Mouse (Mus musculus): Measurements from ENCODE around the gene Tmem123. TPM values are rescaled to one million over a fixed set of nuclear protein-coding genes. Genes with fewer than 3 reads are reported as not detected.

Tmem123 gene
- polyA plus RNA-seq, 1 experiment from 2014 or later, result 139 TPM

DNA sequence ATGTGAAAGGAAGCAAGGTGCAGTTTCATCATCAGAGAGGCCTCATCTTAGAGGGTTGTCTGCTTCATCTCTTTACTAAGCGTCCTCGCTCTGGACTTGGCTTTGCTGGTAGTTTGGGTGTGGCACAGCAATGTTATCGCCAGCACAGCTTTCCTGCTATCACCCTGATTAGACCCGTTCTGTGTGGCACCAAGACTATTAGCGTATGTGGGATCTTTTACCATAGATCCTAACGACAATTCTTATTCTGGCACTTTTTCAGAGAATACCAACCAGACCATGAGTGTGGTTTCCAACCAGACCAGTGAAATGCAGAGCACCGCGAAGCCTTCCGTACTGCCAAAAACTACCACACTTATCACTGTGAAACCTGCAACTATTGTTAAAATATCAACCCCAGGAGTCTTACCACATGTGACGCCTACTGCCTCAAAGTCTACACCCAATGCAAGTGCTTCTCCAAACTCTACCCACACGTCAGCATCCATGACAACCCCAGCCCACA is 26.8 kb downstream of the Tmem123 start:
- Histone ChIP-seq H3K27me3 (ENCODE audit: control insufficient read depth, insufficient read depth, low read length) (no peaks in the 10 kb centered on the region), H3K27ac (ENCODE audit: low read length) (no peak overlapping the region), H3K9ac (ENCODE audit: low read length) (no peak overlapping the region), H3K4me1 (ENCODE audit: control insufficient read depth, insufficient read depth, low read length) (peaks cover 6% of the 10 kb centered on the region), H3K4me2 (ENCODE audit: low read depth, low read length) (no peak overlapping the region), H3K4me3 (replicated peaks; ENCODE audit: low read length) (no peak overlapping the region), H3K9me3 (replicated peaks; ENCODE audit: control insufficient read depth, low read length) (no peaks in the 10 kb centered on the region), H3K36me3 (ENCODE audit: control insufficient read depth, insufficient read depth, low read length) (peaks cover 18% of the 10 kb centered on the region)
- ATAC-seq (ENCODE audit: insufficient read depth, low FRiP score), result no peak
- 83% methylated on average over 11 of the region's 11 CpGs for WGBS

DNA sequence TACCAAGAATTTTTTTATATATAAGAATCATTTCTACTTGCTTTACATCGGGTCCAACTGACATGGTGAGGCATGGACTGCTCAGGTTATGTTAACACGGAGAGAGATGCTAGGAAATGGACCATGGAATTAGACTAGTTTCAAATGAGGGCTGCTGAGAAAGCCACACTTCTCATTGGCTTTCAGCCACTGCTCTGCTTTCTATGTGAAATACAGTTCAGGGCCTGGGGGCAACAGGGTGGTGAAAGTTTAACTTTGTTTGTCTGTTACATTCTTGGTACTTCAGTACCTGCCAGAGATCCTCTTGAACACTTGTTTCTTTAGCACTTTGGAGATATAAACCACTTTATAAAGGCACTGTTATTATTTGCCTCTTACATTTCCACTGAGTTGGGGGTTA is 29.7 kb downstream of the Tmem123 start:
- Histone ChIP-seq H3K27ac (ENCODE audit: low read length) (no peak overlapping the region), H3K36me3 (ENCODE audit: control insufficient read depth, insufficient read depth, low read length) (peaks cover 12% of the 10 kb centered on the region; the same call in 1 of the 2 replicates), H3K4me2 (ENCODE audit: low read depth, low read length) (no peak overlapping the region), H3K9me3 (replicated peaks; ENCODE audit: control insufficient read depth, low read length) (no peaks in the 10 kb centered on the region), H3K4me1 (ENCODE audit: control insufficient read depth, insufficient read depth, low read length) (peaks cover 6% of the 10 kb centered on the region), H3K9ac (ENCODE audit: low read length) (no peak overlapping the region), H3K27me3 (ENCODE audit: control insufficient read depth, insufficient read depth, low read length) (no peaks in the 10 kb centered on the region), H3K4me3 (replicated peaks; ENCODE audit: low read length) (no peak overlapping the region)
- WGBS, result 81% methylated on average over 2 of the region's 2 CpGs
- no peak for ATAC-seq (ENCODE audit: insufficient read depth, low FRiP score)

DNA sequence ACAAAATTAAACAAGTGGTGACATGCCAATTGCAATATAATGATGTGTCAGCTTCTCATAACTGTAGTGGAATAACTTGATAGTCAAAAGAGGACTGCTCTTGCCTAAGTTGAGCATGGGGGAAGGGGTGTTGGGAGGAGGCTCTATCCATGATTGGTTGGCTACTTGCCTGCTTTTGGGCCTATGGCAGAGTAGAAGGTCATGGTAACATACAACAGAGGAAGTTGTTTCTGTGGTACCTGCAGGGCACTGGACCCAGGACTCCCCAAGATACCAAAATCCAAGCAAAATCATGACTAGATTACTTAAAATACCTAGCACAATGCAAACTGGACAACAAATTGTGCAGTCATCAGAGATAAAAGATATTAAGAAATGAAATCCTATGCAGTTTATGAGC is 31.7 kb downstream of the Tmem123 start:
- no peak for ATAC-seq (ENCODE audit: insufficient read depth, low FRiP score)
- H3K9ac ChIP-seq (ENCODE audit: low read length), result no peak overlapping the region
- no peak overlapping the region for H3K27ac ChIP-seq (ENCODE audit: low read length)
- H3K4me3 ChIP-seq (replicated peaks; ENCODE audit: low read length), result no peak overlapping the region
- no peaks in the 10 kb centered on the region for H3K4me1 ChIP-seq (ENCODE audit: control insufficient read depth, insufficient read depth, low read length)
- H3K27me3 ChIP-seq (ENCODE audit: control insufficient read depth, insufficient read depth, low read length), result no peaks in the 10 kb centered on the region
- no peak overlapping the region for H3K4me2 ChIP-seq (ENCODE audit: low read depth, low read length)
- H3K36me3 ChIP-seq (ENCODE audit: control insufficient read depth, insufficient read depth, low read length), result peaks cover 12% of the 10 kb centered on the region; the same call in 1 of the 2 replicates
- no peaks in the 10 kb centered on the region for H3K9me3 ChIP-seq (replicated peaks; ENCODE audit: control insufficient read depth, low read length)

DNA sequence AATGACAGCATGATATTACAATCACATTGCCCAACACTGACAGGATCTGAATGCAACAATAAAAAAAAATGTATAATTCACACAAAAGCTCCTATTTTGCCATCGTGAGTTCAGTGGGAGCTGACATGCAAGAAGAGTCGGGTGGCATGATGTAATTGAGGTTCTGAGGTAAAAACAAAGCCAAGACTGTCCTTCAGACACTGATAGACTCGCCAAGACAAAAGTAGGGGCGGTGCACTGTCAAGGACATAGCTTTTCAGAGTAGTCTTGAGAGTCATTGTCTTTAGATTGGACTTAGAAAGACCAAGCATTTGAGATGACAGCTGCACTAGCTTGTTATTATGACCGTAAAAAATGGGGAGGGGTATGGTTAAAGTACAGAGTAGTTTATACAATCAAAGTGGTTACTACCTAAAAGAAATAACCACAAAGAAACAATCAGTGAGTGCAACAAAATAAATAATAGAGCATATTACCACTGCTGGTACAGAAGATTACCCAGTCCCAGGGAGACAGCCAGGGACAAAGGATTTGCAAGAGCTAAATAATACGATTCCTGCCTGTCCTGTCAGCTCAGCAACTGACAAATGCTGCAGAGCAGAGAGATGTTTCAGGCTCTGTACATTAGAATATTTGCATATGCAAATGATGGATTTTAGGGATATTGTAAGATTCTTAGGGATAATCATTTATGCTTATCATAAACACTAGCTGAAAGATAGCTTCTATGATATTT is 32.5 kb downstream of the Tmem123 start:
- Histone ChIP-seq H3K36me3 (ENCODE audit: control insufficient read depth, insufficient read depth, low read length) (peaks cover 12% of the 10 kb centered on the region; the same call in 1 of the 2 replicates), H3K4me2 (ENCODE audit: low read depth, low read length) (no peak overlapping the region), H3K27me3 (ENCODE audit: control insufficient read depth, insufficient read depth, low read length) (no peaks in the 10 kb centered on the region), H3K27ac (ENCODE audit: low read length) (no peak overlapping the region), H3K9me3 (replicated peaks; ENCODE audit: control insufficient read depth, low read length) (no peaks in the 10 kb centered on the region), H3K4me1 (ENCODE audit: control insufficient read depth, insufficient read depth, low read length) (no peaks in the 10 kb centered on the region), H3K9ac (ENCODE audit: low read length) (no peak overlapping the region), H3K4me3 (replicated peaks; ENCODE audit: low read length) (no peak overlapping the region)
- no peak for ATAC-seq (ENCODE audit: insufficient read depth, low FRiP score)
- WGBS, result 71% methylated on average over 6 of the region's 6 CpGs

DNA sequence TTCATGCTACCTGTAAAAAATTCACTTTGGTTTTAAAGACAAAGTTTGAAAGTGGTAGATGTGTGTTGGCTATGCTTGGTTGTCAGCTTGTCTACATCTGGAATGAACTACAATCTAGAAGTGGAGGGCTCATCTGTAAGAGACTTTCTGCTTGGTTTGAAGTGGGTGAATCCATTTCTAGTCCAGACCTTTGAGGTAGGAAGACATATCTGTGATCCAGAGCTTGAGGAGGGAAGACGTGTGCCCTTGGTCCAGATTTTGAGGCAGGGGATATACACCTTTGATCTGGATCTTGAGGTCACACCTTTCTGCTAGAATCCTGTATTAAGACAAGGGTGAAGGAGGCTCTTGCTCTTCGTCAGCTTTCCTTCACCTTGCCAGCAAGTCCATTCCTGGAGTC is 33.7 kb downstream of the Tmem123 start:
- peaks cover 9% of the 10 kb centered on the region; the same call in 1 of the 2 replicates for H3K36me3 ChIP-seq (ENCODE audit: control insufficient read depth, insufficient read depth, low read length)
- no peaks in the 10 kb centered on the region for H3K9me3 ChIP-seq (replicated peaks; ENCODE audit: control insufficient read depth, low read length)
- H3K4me3 ChIP-seq (replicated peaks; ENCODE audit: low read length), result no peak overlapping the region
- H3K27me3 ChIP-seq (ENCODE audit: control insufficient read depth, insufficient read depth, low read length), result no peaks in the 10 kb centered on the region
- WGBS, result 85% methylated on average over 2 of the region's 2 CpGs
- no peak overlapping the region for H3K9ac ChIP-seq (ENCODE audit: low read length)
- no peak overlapping the region for H3K27ac ChIP-seq (ENCODE audit: low read length)
- no peak overlapping the region for H3K4me2 ChIP-seq (ENCODE audit: low read depth, low read length)
- H3K4me1 ChIP-seq (ENCODE audit: control insufficient read depth, insufficient read depth, low read length), result no peaks in the 10 kb centered on the region
- ATAC-seq (ENCODE audit: insufficient read depth, low FRiP score), result no peak

DNA sequence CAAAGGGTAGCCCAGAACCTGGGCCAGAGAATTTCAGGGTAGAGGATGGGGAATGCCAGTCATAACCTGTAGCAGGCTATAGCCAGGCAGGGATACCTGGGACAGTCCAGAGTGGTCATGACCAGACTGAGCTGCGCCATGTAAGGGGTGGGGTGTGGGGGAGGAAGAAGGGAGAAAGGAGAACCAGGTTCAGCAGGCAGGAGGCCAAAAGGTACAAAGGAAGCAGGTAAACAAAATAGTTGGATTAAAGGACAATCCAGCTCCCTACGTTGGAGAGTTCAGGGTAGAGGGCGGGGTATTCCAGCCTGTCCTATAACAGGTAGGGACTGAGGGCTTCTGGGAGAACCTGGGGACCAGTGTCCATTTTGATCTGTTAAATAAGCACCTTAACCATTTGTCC is 34.7 kb downstream of the Tmem123 start:
- ATAC-seq (ENCODE audit: insufficient read depth, low FRiP score), result no peak; the same call in 1 of the 2 replicates
- H3K9ac ChIP-seq (ENCODE audit: low read length), result no peak overlapping the region
- no peak overlapping the region for H3K4me3 ChIP-seq (replicated peaks; ENCODE audit: low read length)
- H3K27me3 ChIP-seq (ENCODE audit: control insufficient read depth, insufficient read depth, low read length), result no peaks in the 10 kb centered on the region
- no peak overlapping the region for H3K4me2 ChIP-seq (ENCODE audit: low read depth, low read length)
- H3K4me1 ChIP-seq (ENCODE audit: control insufficient read depth, insufficient read depth, low read length), result no peaks in the 10 kb centered on the region
- H3K9me3 ChIP-seq (replicated peaks; ENCODE audit: control insufficient read depth, low read length), result no peaks in the 10 kb centered on the region
- H3K36me3 ChIP-seq (ENCODE audit: control insufficient read depth, insufficient read depth, low read length), result peaks cover 5% of the 10 kb centered on the region; the same call in 1 of the 2 replicates
- 79% methylated on average over 3 of the region's 3 CpGs for WGBS
- no peak overlapping the region for H3K27ac ChIP-seq (ENCODE audit: low read length)

DNA sequence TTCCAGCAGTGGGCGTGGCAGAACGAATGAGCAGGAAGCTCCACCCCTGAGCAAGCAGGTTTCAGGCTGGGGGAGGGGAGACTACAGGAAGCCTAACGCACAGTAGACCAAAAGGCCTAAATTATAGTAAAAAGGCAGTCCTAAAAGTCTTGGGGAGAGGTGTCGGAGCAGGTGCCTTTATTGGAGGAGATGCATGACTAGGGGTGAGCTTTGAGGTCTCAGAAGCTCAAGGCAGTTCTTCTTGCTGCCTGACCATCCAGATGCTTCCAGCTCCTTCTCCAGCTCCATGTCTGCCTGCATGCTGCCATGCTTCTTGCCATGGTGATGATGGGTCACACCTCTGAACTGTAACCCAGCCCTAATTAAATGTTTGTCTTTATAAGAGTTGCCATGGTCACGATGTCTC is 41.3 kb downstream of the Tmem123 start:
- H3K27ac ChIP-seq (ENCODE audit: low read length), result no peak overlapping the region
- 69% methylated on average over 3 of the region's 5 CpGs for WGBS
- H3K4me3 ChIP-seq (replicated peaks; ENCODE audit: low read length), result no peak overlapping the region
- no peaks in the 10 kb centered on the region for H3K27me3 ChIP-seq (ENCODE audit: control insufficient read depth, insufficient read depth, low read length)
- no peak for ATAC-seq (ENCODE audit: insufficient read depth, low FRiP score)
- no peak overlapping the region for H3K9ac ChIP-seq (ENCODE audit: low read length)
- no peak overlapping the region for H3K4me2 ChIP-seq (ENCODE audit: low read depth, low read length)
- H3K4me1 ChIP-seq (ENCODE audit: control insufficient read depth, insufficient read depth, low read length), result no peaks in the 10 kb centered on the region
- H3K9me3 ChIP-seq (replicated peaks; ENCODE audit: control insufficient read depth, low read length), result no peaks in the 10 kb centered on the region
- H3K36me3 ChIP-seq (ENCODE audit: control insufficient read depth, insufficient read depth, low read length), result no peaks in the 10 kb centered on the region

DNA sequence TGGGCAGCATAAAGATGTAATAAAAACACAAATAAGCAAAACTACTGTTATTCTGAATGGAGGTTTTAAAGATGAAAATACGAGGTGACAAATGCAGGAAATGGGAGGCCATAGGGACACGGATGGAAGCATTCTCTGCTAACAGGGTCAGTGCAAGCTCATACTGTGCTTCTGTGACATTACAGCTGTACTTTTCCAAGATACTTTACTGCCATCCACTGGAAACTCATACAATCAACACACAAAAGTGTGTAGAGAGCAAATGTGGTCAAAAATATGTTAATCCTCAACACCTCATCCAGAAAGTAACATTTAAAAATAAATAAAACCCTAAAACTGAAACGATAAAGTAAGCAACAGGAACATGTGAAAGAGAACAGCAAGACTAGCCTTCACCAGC is 58.9 kb downstream of the Tmem123 start:
- Histone ChIP-seq H3K27ac (ENCODE audit: low read length) (no peak overlapping the region), H3K36me3 (ENCODE audit: control insufficient read depth, insufficient read depth, low read length) (peaks cover 28% of the 10 kb centered on the region), H3K27me3 (ENCODE audit: control insufficient read depth, insufficient read depth, low read length) (no peaks in the 10 kb centered on the region), H3K9me3 (replicated peaks; ENCODE audit: control insufficient read depth, low read length) (no peaks in the 10 kb centered on the region), H3K9ac (ENCODE audit: low read length) (no peak overlapping the region), H3K4me3 (replicated peaks; ENCODE audit: low read length) (no peak overlapping the region), H3K4me2 (ENCODE audit: low read depth, low read length) (no peak overlapping the region), H3K4me1 (ENCODE audit: control insufficient read depth, insufficient read depth, low read length) (no peaks in the 10 kb centered on the region)
- no peak for ATAC-seq (ENCODE audit: insufficient read depth, low FRiP score)
- 78% methylated on average over 3 of the region's 3 CpGs for WGBS

DNA sequence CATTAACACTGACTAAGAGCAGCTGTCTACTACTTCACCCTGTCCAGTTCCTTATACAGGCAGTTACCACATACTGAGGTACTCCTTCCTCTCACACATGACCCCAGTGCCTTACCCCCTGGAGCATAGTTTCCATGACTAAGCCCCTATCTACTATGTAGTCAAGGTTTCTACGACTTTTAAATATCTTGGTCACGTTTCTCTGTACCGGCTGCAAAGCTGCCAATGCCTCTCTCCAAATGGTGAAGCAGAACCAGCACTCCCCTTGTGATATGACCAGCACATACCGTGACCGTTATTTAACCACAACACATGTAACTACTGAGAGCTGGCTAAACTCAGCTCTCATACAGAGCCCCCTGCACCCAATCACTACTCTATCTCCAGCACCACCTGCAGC is 61.1 kb downstream of the Tmem123 start:
- Histone ChIP-seq H3K9ac (ENCODE audit: low read length) (no peak overlapping the region), H3K27ac (ENCODE audit: low read length) (no peak overlapping the region), H3K4me2 (ENCODE audit: low read depth, low read length) (no peak overlapping the region), H3K27me3 (ENCODE audit: control insufficient read depth, insufficient read depth, low read length) (no peaks in the 10 kb centered on the region), H3K4me3 (replicated peaks; ENCODE audit: low read length) (no peak overlapping the region), H3K4me1 (ENCODE audit: control insufficient read depth, insufficient read depth, low read length) (peaks cover 3% of the 10 kb centered on the region; the same call in 1 of the 2 replicates), H3K9me3 (replicated peaks; ENCODE audit: control insufficient read depth, low read length) (no peaks in the 10 kb centered on the region), H3K36me3 (ENCODE audit: control insufficient read depth, insufficient read depth, low read length) (peaks cover 13% of the 10 kb centered on the region)
- 89% methylated on average over 5 of the region's 5 CpGs for WGBS
- no peak for ATAC-seq (ENCODE audit: insufficient read depth, low FRiP score)

Data from stomach, embryonic 16.5 days (tissue).